Comparison of ENCODE assay signal across 8 mouse cellular contexts in the genomic region with DNA sequence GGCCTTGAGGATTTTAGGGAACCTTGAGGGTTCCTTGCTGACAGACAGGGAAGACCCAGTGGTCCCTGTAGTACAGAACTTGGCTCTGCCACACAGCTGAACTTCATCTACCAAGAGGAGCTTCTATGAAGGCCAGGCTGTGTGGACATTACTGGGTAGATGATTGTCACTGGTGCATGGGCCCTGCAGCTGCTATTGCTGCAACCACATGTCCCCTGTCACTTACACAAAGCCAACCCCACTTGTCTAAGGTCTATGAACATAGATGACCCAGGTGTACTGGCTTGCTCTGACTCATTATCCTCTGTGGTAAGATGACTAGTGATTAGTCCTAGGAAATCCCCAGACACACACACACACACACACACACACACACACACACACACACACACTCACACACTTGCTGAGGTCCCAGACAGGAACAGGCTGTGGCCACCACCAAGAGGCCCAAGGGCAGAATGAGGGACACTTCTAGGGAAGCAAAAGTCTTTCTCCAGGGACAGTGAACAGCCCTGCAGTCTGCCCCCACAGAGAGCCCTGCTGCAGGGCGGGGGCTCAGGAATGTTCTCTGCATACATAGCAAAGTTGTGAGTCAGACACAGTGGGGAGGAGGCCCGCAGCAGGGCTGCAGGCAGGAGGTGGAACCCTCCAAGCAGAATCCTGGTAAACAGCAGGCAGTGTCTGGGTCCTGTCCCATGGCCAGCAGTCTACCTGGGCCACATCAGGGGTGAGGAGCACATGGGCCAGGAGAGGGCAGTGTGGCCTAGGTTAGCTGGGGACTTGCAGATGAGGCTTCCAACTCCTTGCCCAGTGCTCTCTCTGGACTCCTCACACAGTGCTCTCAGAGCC. TPM values are rescaled to one million over a fixed set of nuclear protein-coding genes. Genes with fewer than 3 reads are reported as not detected.
A peak's percentile ranks its signal among the peaks of the same experiment; 100 is the strongest.
DNase-seq lines count a peak whose midpoint lies in the region; ATAC-seq and TF ChIP-seq lines count a peak whose summit lies in the region.

No protein-coding gene starts in this region.

- peak; percentile 31 for DNase-seq in thymus, postnatal 4 days
- DNase-seq in thymus, adult 18-20 months, result no peak
- DNase-seq in cerebellum, adult 8-10 months, result peak; percentile 32
- DNase-seq in heart, adult 9 months (ENCODE audit: low spot score in 2 of 2), result peak; percentile 61 to 63
- DNase-seq in kidney, postnatal 0 days (ENCODE audit: low spot score), result peak; percentile 93
- DNase-seq in lung, postnatal 0 days (ENCODE audit: low spot score), result peak; percentile 93
- DNase-seq in urinary bladder, postnatal 25 days (ENCODE audit: low spot score), result peak; percentile 52
- DNase-seq in thymus, adult 2 months, result no peak

- WGBS in kidney, postnatal 0 days, result 7% methylated on average over 2 of the region's 2 CpGs
- WGBS in lung, postnatal 0 days, result 0% methylated on average over 2 of the region's 2 CpGs
- WGBS in thymus, adult 2 months, result 58% methylated on average over 2 of the region's 2 CpGs

- no peaks in the 10 kb centered on the region for H3K9me3 ChIP-seq in kidney, postnatal 0 days (replicated peaks; ENCODE audit: low read length)
- H3K9me3 ChIP-seq in lung, postnatal 0 days (ENCODE audit: low read length), result no peaks in the 10 kb centered on the region

- no peak overlapping the region for H3K4me3 ChIP-seq in kidney, postnatal 0 days (replicated peaks; ENCODE audit: low read depth, low read length)
- no peak overlapping the region for H3K4me3 ChIP-seq in lung, postnatal 0 days (ENCODE audit: low read depth, low read length)
- no peak overlapping the region for H3K4me3 ChIP-seq in thymus, adult 2 months (ENCODE audit: control insufficient read depth, insufficient read depth, low read length)

- no peak for TF ChIP-seq POLR2A in thymus, adult 2 months (IDR thresholded peaks at IDR 0.05; ENCODE audit: control insufficient read depth, extremely low read depth, insufficient read depth, low read length, poor library complexity)

- H3K27ac ChIP-seq in kidney, postnatal 0 days, result peak overlapping the region; percentile 81
- H3K27ac ChIP-seq in lung, postnatal 0 days (ENCODE audit: low read length), result peak overlapping the region; percentile 72
- no peak overlapping the region for H3K27ac ChIP-seq in thymus, adult 2 months (ENCODE audit: control insufficient read depth, insufficient read depth, low read length)

- ATAC-seq in kidney, postnatal 0 days (replicated peaks; ENCODE audit: low FRiP score, low read depth), result peak; percentile 92
- peak; percentile 96 for ATAC-seq in lung, postnatal 0 days

- no peaks in the 10 kb centered on the region for H3K27me3 ChIP-seq in kidney, postnatal 0 days (ENCODE audit: insufficient read depth, low read length)
- H3K27me3 ChIP-seq in lung, postnatal 0 days (replicated peaks; ENCODE audit: insufficient read depth, low read length), result no peaks in the 10 kb centered on the region
- H3K27me3 ChIP-seq in thymus, adult 2 months (ENCODE audit: control insufficient read depth, insufficient read depth, low read length), result no peaks in the 10 kb centered on the region

- peak; percentile 68 for TF ChIP-seq CTCF in kidney, postnatal 0 days (IDR thresholded peaks at IDR 0.05; ENCODE audit: low read depth)
- peak; percentile 67 for TF ChIP-seq CTCF in lung, postnatal 0 days (IDR thresholded peaks at IDR 0.05)
- TF ChIP-seq CTCF in thymus, adult 2 months (IDR thresholded peaks at IDR 0.05; ENCODE audit: borderline replicate concordance, control insufficient read depth, extremely low read depth, insufficient read depth, low read length, poor library complexity), result no peak

- TF ChIP-seq EP300 in lung, postnatal 0 days (IDR thresholded peaks at IDR 0.05), result peak; percentile 87

- H3K36me3 ChIP-seq in kidney, postnatal 0 days (ENCODE audit: insufficient read depth, low read length), result no peaks in the 10 kb centered on the region
- H3K36me3 ChIP-seq in lung, postnatal 0 days (ENCODE audit: insufficient read depth, low read length), result no peaks in the 10 kb centered on the region
- no peaks in the 10 kb centered on the region for H3K36me3 ChIP-seq in thymus, adult 2 months (ENCODE audit: control insufficient read depth, insufficient read depth, low read length)

- H3K4me2 ChIP-seq in kidney, postnatal 0 days (ENCODE audit: low read length), result no peak overlapping the region
- H3K4me2 ChIP-seq in lung, postnatal 0 days (replicated peaks; ENCODE audit: low read depth, low read length), result no peak overlapping the region

- H3K4me1 ChIP-seq in kidney, postnatal 0 days (replicated peaks; ENCODE audit: insufficient read depth, low read length), result peaks cover 10% of the 10 kb centered on the region
- H3K4me1 ChIP-seq in lung, postnatal 0 days (ENCODE audit: insufficient read depth, low read depth, low read length), result 0 out of 2 replicates have a peak, but pooled peaks cover 4% of the 10 kb centered on the region
- no peaks in the 10 kb centered on the region for H3K4me1 ChIP-seq in thymus, adult 2 months (replicated peaks; ENCODE audit: control insufficient read depth, insufficient read depth, low read length)

- H3K9ac ChIP-seq in kidney, postnatal 0 days (ENCODE audit: low read depth, low read length), result no peak overlapping the region
- no peak overlapping the region for H3K9ac ChIP-seq in lung, postnatal 0 days (replicated peaks; ENCODE audit: low read depth)

RNA-seq across cellular contexts. Expression of gene 1810010D01Rik, which starts 14.1 kb away (rescaled TPM):
- polyA plus RNA-seq in kidney, postnatal 0 days (2015; fragmentation: Nextera tagmentation; extraction: Ambion mirVana), result not detected in 2 replicates
- 0.73 and 0.94 TPM in 2 replicates for polyA plus RNA-seq in lung, postnatal 0 days (2015; fragmentation: Nextera tagmentation; extraction: Ambion mirVana)
- 1.9 and 2.5 TPM in 2 replicates for polyA plus RNA-seq in thymus, adult 2 months (2012; rRNA removed)

Comparison
In these comparisons a context has a peak if more than half of its experiments do, and no peak if none do; other contexts are left out.
1. DNase-seq: peak in thymus, postnatal 4 days (single experiment), cerebellum, adult 8-10 months (single experiment), heart, adult 9 months (2 of 2), kidney, postnatal 0 days (single experiment), lung, postnatal 0 days (single experiment) and urinary bladder, postnatal 25 days (single experiment); none in thymus, adult 18-20 months (0 of 2) and thymus, adult 2 months (single experiment).